Mouse (Mus musculus) retina, postnatal 1 day (tissue): Measurements from ENCODE around the gene Calm2.

Source experiments
- DNase-seq: peaks from one replicate; pipeline ENCODE4 v3.0.0-alpha.2; 2012

The Calm2 gene

GRCm38 (mm10) chr17:87387068-87387467 lies 59.7 kb downstream of the Calm2 start:
- peak; percentile 90 for DNase-seq

GRCm38 (mm10) chr17:87385835-87386234 lies 60.9 kb downstream of the Calm2 start:
- no peak for DNase-seq
